Mouse (Mus musculus): ENCODE results near the gene Atp6v1c2. TPM values are rescaled to one million over a fixed set of nuclear protein-coding genes. Genes with fewer than 3 reads are reported as not detected.

Atp6v1c2 gene
- polyA plus RNA-seq, 1 experiment from 2014 or later, result 0.48 TPM

DNA sequence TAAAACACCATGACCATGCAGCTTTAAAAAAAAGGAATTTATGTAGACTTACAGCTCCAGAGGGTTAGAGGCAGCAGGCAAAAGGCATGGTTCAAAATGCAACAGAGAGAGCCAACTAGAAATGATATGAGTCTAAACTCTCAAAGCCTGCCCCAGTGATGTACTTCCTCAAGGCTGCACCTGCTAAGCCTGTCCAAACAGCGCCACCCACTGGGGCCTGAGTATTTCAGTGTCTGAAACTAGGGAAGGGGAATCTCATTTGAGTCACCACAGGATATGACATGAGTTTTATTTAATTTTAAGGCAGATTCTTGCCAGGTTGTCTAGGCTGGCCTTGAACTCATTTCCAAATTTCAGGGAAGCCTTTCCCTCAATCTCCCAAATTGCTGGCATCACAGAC is 57.9 kb downstream of the Atp6v1c2 start:
- H3K9ac ChIP-seq, result no peak overlapping the region
- no peaks in the 10 kb centered on the region for H3K27me3 ChIP-seq
- H3K4me2 ChIP-seq, result no peak overlapping the region
- 84% methylated on average over 1 of the region's 1 CpGs for WGBS
- H3K4me3 ChIP-seq, result no peak overlapping the region
- no peak for ATAC-seq (ENCODE audit: low FRiP score, low read depth)
- peaks cover 51% of the 10 kb centered on the region for H3K4me1 ChIP-seq (replicated peaks)
- peaks cover 55% of the 10 kb centered on the region for H3K36me3 ChIP-seq
- H3K27ac ChIP-seq (replicated peaks), result no peak overlapping the region
- H3K9me3 ChIP-seq, result no peaks in the 10 kb centered on the region

- WGBS, result 8% methylated on average over 4 of the region's 4 CpGs
- H3K4me2 ChIP-seq, result peak overlapping the region; percentile 68
- H3K4me1 ChIP-seq (replicated peaks), result peaks cover 44% of the 10 kb centered on the region
- peak overlapping the region; percentile 81 for H3K27ac ChIP-seq (replicated peaks)
- H3K4me3 ChIP-seq, result peak overlapping the region; percentile 97
- ATAC-seq (ENCODE audit: low FRiP score, low read depth), result no peak
- H3K27me3 ChIP-seq, result no peaks in the 10 kb centered on the region
- H3K36me3 ChIP-seq, result peaks cover 22% of the 10 kb centered on the region
- H3K9me3 ChIP-seq, result no peaks in the 10 kb centered on the region
- peak overlapping the region; percentile 85 for H3K9ac ChIP-seq
Observed at GRCm38 (mm10) chr12:17267316-17267715, 61.8 kb downstream of the Atp6v1c2 start.

DNA sequence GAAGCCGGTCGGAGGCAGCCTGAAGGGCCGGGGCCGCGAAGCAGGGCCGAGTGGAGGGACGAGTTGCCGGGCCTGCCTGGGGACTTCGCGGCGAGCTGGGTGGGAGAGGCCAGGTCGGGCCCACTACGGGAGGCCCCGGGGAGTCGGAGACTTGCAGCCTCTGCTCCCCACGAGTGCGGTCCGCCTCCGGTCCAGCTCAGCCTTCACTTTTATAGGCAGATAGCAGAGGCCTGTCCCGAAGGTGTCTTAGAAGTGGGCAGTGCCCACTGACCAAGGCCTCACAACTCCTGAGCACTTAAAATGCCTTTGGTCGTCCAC is 62.5 kb downstream of the Atp6v1c2 start:
- H3K9me3 ChIP-seq, result no peaks in the 10 kb centered on the region
- H3K36me3 ChIP-seq, result peaks cover 16% of the 10 kb centered on the region
- peak overlapping the region; percentile 97 for H3K4me3 ChIP-seq
- ATAC-seq (ENCODE audit: low FRiP score, low read depth), result peak; percentile 85; the same call in 1 of the 2 replicates
- no peaks in the 10 kb centered on the region for H3K27me3 ChIP-seq
- H3K27ac ChIP-seq (replicated peaks), result peak overlapping the region; percentile 81
- peak overlapping the region; percentile 85 for H3K9ac ChIP-seq
- peaks cover 38% of the 10 kb centered on the region for H3K4me1 ChIP-seq (replicated peaks)
- peak overlapping the region; percentile 68 for H3K4me2 ChIP-seq
- WGBS, result under 1% methylated on average over 21 of the region's 21 CpGs

DNA sequence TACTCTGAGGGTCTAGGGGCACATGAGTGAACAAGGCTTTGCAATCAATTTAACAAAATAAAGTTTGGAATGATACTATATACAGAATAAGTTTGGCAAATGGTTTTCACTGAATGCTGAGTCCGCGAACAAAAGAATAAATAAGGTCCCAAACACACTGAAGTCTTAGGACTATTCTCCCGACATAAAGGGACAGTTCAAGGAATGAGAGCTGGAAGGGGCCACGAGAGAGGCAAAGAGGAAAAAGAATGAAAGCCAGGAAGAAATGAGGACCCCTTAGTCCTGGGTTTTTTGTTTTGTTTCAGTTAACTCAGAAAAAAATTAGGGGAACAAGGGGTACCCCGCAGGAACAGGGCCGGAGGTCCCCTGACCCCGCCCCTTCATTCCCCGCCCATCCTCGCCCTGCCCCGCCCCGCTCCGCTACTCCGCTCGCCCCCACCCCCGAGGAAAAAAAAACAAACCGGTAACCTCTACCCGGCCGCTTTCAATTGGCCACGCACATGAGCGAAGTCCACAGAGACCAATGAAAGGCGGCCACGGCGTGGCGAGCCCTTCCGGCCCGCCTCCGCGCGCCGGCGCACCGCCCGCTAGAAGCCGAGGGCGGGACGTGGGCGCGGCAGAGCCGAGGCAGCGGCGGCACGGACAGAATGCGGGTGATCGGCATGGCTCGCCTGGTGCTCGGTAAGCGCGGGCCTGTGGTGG is 63.0 kb downstream of the Atp6v1c2 start, which contains the start of gene Pdia6:
Gene Pdia6 (plus strand): TSS at position 575 of the 702 bp plus-strand sequence.
- peak; percentile 98 for ATAC-seq (ENCODE audit: low FRiP score, low read depth)
- 1% methylated on average over 48 of the region's 48 CpGs for WGBS
- peak within 1 kb of the TSS; percentile 85 for H3K9ac ChIP-seq

DNA sequence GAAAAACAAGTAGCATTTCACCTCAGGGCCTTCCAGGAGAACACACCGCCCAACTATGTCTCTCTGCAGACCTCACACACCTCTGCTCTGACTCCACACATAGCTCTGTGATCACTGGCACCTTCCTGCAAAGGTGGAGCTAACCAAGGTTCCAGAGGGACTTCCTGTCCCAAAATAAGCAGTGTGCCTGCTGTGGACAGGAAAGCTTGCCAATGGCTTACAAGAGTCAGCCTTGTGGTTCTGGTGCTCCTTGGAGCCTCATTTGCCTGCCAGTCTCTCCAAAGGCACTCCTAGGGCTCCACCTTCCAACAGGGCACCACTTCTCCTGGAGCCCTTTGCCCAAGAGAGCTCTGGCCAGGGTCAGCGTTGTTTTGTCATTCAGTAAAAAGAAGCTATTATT is 64.3 kb downstream of the Atp6v1c2 start:
- Histone ChIP-seq H3K36me3 (no peaks in the 10 kb centered on the region), H3K27ac (replicated peaks) (no peak overlapping the region), H3K27me3 (no peaks in the 10 kb centered on the region), H3K9me3 (no peaks in the 10 kb centered on the region), H3K4me2 (no peak overlapping the region), H3K4me1 (replicated peaks) (peaks cover 26% of the 10 kb centered on the region), H3K9ac (no peak overlapping the region), H3K4me3 (no peak overlapping the region)
- no peak for ATAC-seq (ENCODE audit: low FRiP score, low read depth)
- WGBS, result 93% methylated on average over 2 of the region's 2 CpGs

More for the DNA sequence above, 63.0 kb downstream of the Atp6v1c2 start, which contains the start of gene Pdia6:
- Histone ChIP-seq H3K4me2 (peak within 1 kb of the TSS; percentile 68), H3K36me3 (peaks cover 11% of the 10 kb centered on the region), H3K4me3 (peak within 1 kb of the TSS; percentile 97), H3K27ac (replicated peaks) (peak within 1 kb of the TSS; percentile 81), H3K27me3 (no peaks in the 10 kb centered on the region), H3K4me1 (replicated peaks) (peaks cover 33% of the 10 kb centered on the region), H3K9me3 (no peaks in the 10 kb centered on the region)

- no peak for ATAC-seq (ENCODE audit: low FRiP score, low read depth)
- Histone ChIP-seq H3K4me1 (replicated peaks) (peaks cover 18% of the 10 kb centered on the region), H3K4me2 (no peak overlapping the region), H3K9me3 (no peaks in the 10 kb centered on the region), H3K9ac (no peak overlapping the region), H3K36me3 (no peaks in the 10 kb centered on the region), H3K27me3 (no peaks in the 10 kb centered on the region), H3K27ac (replicated peaks) (no peak overlapping the region), H3K4me3 (no peak overlapping the region)
- WGBS, result 77% methylated on average over 3 of the region's 3 CpGs
Observed at GRCm38 (mm10) chr12:17263881-17264280, 65.3 kb downstream of the Atp6v1c2 start.

DNA sequence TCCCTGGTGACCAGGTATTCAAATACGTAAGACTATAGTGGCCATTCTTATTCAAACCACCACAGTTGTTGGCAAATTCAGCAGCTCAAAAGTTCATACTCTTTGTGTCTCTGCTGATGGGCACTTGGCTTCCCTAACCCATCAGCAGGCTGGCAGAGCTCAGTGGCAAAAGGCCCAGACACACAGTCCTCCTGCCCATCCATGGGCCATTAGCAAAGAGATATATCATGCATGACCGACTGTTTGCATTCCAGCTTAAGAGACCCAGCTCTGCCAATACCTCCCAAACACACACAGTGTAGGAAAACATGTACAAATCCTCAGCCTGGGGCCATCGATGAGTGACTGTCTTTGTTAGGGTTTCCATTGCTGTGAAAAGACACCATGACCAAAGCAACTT is 68.2 kb downstream of the Atp6v1c2 start:
- 83% methylated on average over 3 of the region's 3 CpGs for WGBS
- Histone ChIP-seq H3K9me3 (no peaks in the 10 kb centered on the region), H3K27me3 (no peaks in the 10 kb centered on the region), H3K4me3 (no peak overlapping the region), H3K27ac (replicated peaks) (no peak overlapping the region), H3K36me3 (no peaks in the 10 kb centered on the region), H3K4me1 (replicated peaks) (no peaks in the 10 kb centered on the region), H3K4me2 (no peak overlapping the region), H3K9ac (no peak overlapping the region)
- ATAC-seq (ENCODE audit: low FRiP score, low read depth), result no peak

GRCm38 (mm10) chr12:17258431-17258830 is 70.7 kb downstream of the Atp6v1c2 start:
- Histone ChIP-seq H3K9me3 (no peaks in the 10 kb centered on the region), H3K4me1 (replicated peaks) (0 out of 2 replicates have a peak, but pooled peaks cover 3% of the 10 kb centered on the region), H3K9ac (no peak overlapping the region), H3K36me3 (no peaks in the 10 kb centered on the region), H3K27ac (replicated peaks) (no peak overlapping the region), H3K4me2 (no peak overlapping the region), H3K4me3 (no peak overlapping the region), H3K27me3 (no peaks in the 10 kb centered on the region)
- ATAC-seq (ENCODE audit: low FRiP score, low read depth), result no peak
- WGBS, result 91% methylated on average over 7 of the region's 7 CpGs

GRCm38 (mm10) chr12:17256905-17257304 is 72.3 kb downstream of the Atp6v1c2 start:
- no peak overlapping the region for H3K27ac ChIP-seq (replicated peaks)
- 0 out of 2 replicates have a peak, but pooled peaks cover 6% of the 10 kb centered on the region for H3K4me1 ChIP-seq (replicated peaks)
- no peaks in the 10 kb centered on the region for H3K27me3 ChIP-seq
- H3K9ac ChIP-seq, result no peak overlapping the region
- 2% methylated on average over 9 of the region's 10 CpGs for WGBS
- H3K36me3 ChIP-seq, result no peaks in the 10 kb centered on the region
- H3K4me2 ChIP-seq, result no peak overlapping the region
- H3K4me3 ChIP-seq, result no peak overlapping the region
- no peak for ATAC-seq (ENCODE audit: low FRiP score, low read depth)
- H3K9me3 ChIP-seq, result no peaks in the 10 kb centered on the region

DNA sequence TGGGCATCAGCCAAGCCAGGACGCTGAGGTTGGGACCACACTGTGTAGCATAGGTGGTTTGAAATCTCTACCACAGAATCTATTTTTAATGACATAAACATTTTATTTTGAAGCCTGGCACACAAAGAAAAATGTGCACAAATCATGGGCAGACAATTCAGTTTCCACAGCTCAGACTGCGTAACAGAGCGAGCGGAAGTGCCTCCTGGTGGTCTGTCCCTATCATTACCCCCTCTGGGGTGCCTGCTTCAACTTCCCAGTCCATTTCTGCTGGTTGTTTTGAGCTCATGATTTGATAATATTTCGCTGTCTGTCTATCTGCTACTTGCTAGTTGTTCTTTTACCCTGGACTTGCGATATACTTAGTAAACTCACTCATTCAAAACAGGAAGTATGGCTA is 73.6 kb downstream of the Atp6v1c2 start:
- WGBS, result 84% methylated on average over 6 of the region's 6 CpGs
- Histone ChIP-seq H3K4me3 (no peak overlapping the region), H3K9ac (no peak overlapping the region), H3K4me1 (replicated peaks) (0 out of 2 replicates have a peak, but pooled peaks cover 6% of the 10 kb centered on the region), H3K27ac (replicated peaks) (no peak overlapping the region), H3K9me3 (no peaks in the 10 kb centered on the region), H3K4me2 (no peak overlapping the region), H3K27me3 (no peaks in the 10 kb centered on the region), H3K36me3 (no peaks in the 10 kb centered on the region)
- no peak for ATAC-seq (ENCODE audit: low FRiP score, low read depth)

- Histone ChIP-seq H3K9me3 (no peaks in the 10 kb centered on the region), H3K27ac (replicated peaks) (no peak overlapping the region), H3K36me3 (no peaks in the 10 kb centered on the region), H3K4me1 (replicated peaks) (0 out of 2 replicates have a peak, but pooled peaks cover 6% of the 10 kb centered on the region), H3K27me3 (no peaks in the 10 kb centered on the region), H3K4me2 (peak overlapping the region; percentile 52), H3K4me3 (peak overlapping the region; percentile 26), H3K9ac (no peak overlapping the region)
- 9% methylated on average over 9 of the region's 9 CpGs for WGBS
- peak; percentile 73 for ATAC-seq (ENCODE audit: low FRiP score, low read depth)
Observed at GRCm38 (mm10) chr12:17253069-17253468, 76.1 kb downstream of the Atp6v1c2 start.

DNA sequence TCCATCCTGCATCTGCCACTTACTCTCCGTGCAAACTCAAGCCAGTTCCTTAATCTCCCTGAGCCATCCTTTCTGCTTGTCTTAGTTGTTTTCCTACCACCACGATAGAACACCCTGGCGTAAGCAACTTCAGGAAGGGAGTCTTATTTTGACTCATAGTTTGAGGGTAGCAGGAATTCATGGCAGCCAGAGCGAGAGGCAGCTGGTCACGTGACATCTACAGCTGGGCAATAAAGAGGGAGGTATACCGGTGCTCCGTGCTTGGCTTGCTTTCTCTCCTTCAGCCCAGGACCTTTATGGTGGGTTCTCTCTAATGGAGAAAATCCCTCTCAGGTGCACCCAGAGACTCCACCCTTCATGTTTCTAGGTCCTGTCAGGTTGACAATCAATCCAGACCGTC is 78.2 kb downstream of the Atp6v1c2 start:
- no peaks in the 10 kb centered on the region for H3K9me3 ChIP-seq
- H3K4me3 ChIP-seq, result no peak overlapping the region
- 83% methylated on average over 8 of the region's 8 CpGs for WGBS
- 0 out of 2 replicates have a peak, but pooled peaks cover 6% of the 10 kb centered on the region for H3K4me1 ChIP-seq (replicated peaks)
- no peaks in the 10 kb centered on the region for H3K27me3 ChIP-seq
- ATAC-seq (ENCODE audit: low FRiP score, low read depth), result no peak
- no peak overlapping the region for H3K4me2 ChIP-seq
- H3K27ac ChIP-seq (replicated peaks), result no peak overlapping the region
- H3K9ac ChIP-seq, result no peak overlapping the region
- H3K36me3 ChIP-seq, result no peaks in the 10 kb centered on the region
